Mouse (Mus musculus) hindbrain, embryonic 13.5 days (tissue): ENCODE measurements around the gene Trim45. TPM values are rescaled to one million over a fixed set of nuclear protein-coding genes. Genes with fewer than 3 reads are reported as not detected.

Experiments
- ATAC-seq: fragments of 200-750 bp; cut with Nextera tagmentation; 2 replicates; pipeline ENCODE4 v1.8.0; 2017; ENCODE audit warnings: moderate TSS enrichment; ENCODE audit not compliant: low FRiP score
- H3K27ac ChIP-seq: fragments of 300-500 bp; sonication (generic); 2 replicates; pipeline ENCODE4 v1.5.1; 2015; ENCODE audit warnings: inconsistent platforms, mild to moderate bottlenecking, moderate library complexity
- H3K27me3 ChIP-seq: fragments of 300-500 bp; sonication (generic); 2 replicates; pipeline ENCODE4 v1.6.1; 2015; ENCODE audit warnings: mild to moderate bottlenecking, inconsistent platforms
- H3K36me3 ChIP-seq: fragments of 300-500 bp; sonication (generic); 2 replicates; pipeline ENCODE4 v1.6.1; 2015; ENCODE audit warnings: mild to moderate bottlenecking, inconsistent platforms
- H3K4me1 ChIP-seq: fragments of 300-500 bp; sonication (generic); replicated peaks from 2 replicates; pipeline ENCODE4 v1.6.1; 2015; ENCODE audit warnings: inconsistent platforms
- H3K4me2 ChIP-seq: fragments of 300-500 bp; sonication (generic); 2 replicates; pipeline ENCODE4 v1.6.1; 2015; ENCODE audit warnings: inconsistent platforms, mild to moderate bottlenecking, moderate library complexity
- H3K4me3 ChIP-seq: fragments of 300-500 bp; sonication (generic); 2 replicates; pipeline ENCODE4 v1.5.1; 2015; ENCODE audit warnings: mild to moderate bottlenecking, inconsistent platforms
- H3K9ac ChIP-seq: fragments of 300-500 bp; sonication (generic); 2 replicates; pipeline ENCODE4 v1.6.1; 2015; ENCODE audit warnings: mild to moderate bottlenecking, inconsistent platforms
- H3K9me3 ChIP-seq: fragments of 300-500 bp; sonication (generic); 2 replicates; pipeline ENCODE4 v1.6.1; 2016; ENCODE audit warnings: inconsistent platforms
- WGBS: fragments of 180-500 bp; shearing (Covaris S2); methylation state at CpG from one replicate; pipeline ENCODE4 v1.1.7; 2015; 5-methylcytosine and 5-hydroxymethylcytosine counted together
- polyA plus RNA-seq: library from polyadenylated mRNA; unstranded; fragments of >200 nt; fragmentation: Nextera tagmentation; extraction: Ambion mirVana; gene quantifications from 2 replicates; pipeline ENCODE4 v1.2.1, GENCODE M21; 2015

Trim45 gene
- polyA plus RNA-seq, 1 experiment from 2014 or later, result 7.5 TPM

- ATAC-seq, result no peak
Observed at GRCm38 (mm10) chr3:100911026-100911425, 11.0 kb upstream of the Trim45 start.

GRCm38 (mm10) chr3:100911498-100912213 is 10.3 kb upstream of the Trim45 start:
- no peak overlapping the region for H3K27ac ChIP-seq
- 0 out of 2 replicates have a peak, but pooled peaks cover 3% of the 10 kb centered on the region for H3K4me1 ChIP-seq
- H3K36me3 ChIP-seq, result no peaks in the 10 kb centered on the region
- H3K27me3 ChIP-seq, result no peaks in the 10 kb centered on the region
- no peak overlapping the region for H3K4me3 ChIP-seq
- no peaks in the 10 kb centered on the region for H3K9me3 ChIP-seq
- no peak overlapping the region for H3K4me2 ChIP-seq
- no peak overlapping the region for H3K9ac ChIP-seq
- ATAC-seq, result peak; percentile 60; the same call in 1 of the 2 replicates
- WGBS, result 79% methylated on average over 7 of the region's 7 CpGs

More at GRCm38 (mm10) chr3:100911026-100911425, 11.0 kb upstream of the Trim45 start:
- Histone ChIP-seq H3K4me2 (no peak overlapping the region), H3K27me3 (no peaks in the 10 kb centered on the region), H3K27ac (no peak overlapping the region), H3K4me1 (0 out of 2 replicates have a peak, but pooled peaks cover 3% of the 10 kb centered on the region), H3K9me3 (no peaks in the 10 kb centered on the region), H3K9ac (no peak overlapping the region), H3K36me3 (no peaks in the 10 kb centered on the region), H3K4me3 (no peak overlapping the region)
- WGBS, result 83% methylated on average over 9 of the region's 9 CpGs

DNA sequence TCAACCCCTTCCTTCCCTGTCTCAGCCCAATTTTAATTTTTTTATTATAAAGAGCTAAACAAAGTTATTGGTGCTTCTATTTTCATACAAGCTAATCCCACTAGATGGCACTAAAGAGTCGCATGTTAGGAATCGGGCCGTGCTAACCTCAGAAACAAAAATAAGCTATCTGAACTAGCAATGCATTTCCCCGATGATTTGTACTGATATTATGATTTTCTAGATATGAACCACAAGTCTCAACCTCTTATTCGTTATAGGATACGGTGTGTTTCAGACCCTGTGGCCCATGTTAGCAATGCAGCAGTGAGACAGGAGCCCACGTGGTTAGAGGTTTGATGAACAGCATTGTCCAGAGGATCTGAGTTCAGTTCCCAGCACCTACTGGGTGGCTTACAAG is 5.2 kb upstream of the Trim45 start:
- Histone ChIP-seq H3K4me2 (no peak overlapping the region), H3K9ac (no peak overlapping the region), H3K27me3 (no peaks in the 10 kb centered on the region), H3K4me3 (no peak overlapping the region), H3K9me3 (no peaks in the 10 kb centered on the region), H3K4me1 (peaks cover 6% of the 10 kb centered on the region), H3K27ac (no peak overlapping the region), H3K36me3 (no peaks in the 10 kb centered on the region)
- no peak for ATAC-seq
- WGBS, result 21% methylated on average over 7 of the region's 7 CpGs

DNA sequence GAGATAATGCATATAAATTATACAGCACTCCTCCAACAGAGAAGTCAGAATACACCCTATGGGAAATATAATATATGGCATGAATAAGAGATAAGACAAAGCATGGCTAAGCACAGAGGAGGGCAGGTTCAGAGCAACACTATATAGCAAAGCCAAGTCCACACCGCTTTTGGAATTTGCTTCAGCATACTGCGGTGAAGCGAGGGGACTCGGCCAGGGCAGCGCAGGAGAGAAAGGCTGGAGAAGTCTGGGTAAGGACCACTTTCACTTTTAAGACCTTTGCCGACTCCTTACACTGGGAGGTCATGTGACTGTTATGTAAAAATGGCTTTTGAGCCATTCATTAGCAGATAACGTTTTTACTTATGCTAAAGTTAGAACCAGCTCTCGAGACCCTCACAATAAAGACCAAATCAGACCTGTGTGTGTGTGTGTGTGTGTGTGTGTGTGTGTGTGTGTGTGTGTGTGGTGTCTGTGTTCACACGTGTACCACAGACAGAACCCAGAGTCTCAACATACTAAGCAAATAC is 1.3 kb upstream of the Trim45 start:
- H3K9me3 ChIP-seq, result no peaks in the 10 kb centered on the region
- H3K4me3 ChIP-seq, result no peak overlapping the region
- no peak overlapping the region for H3K27ac ChIP-seq
- no peaks in the 10 kb centered on the region for H3K27me3 ChIP-seq
- peaks cover 8% of the 10 kb centered on the region for H3K36me3 ChIP-seq
- H3K4me1 ChIP-seq, result peaks cover 37% of the 10 kb centered on the region
- 83% methylated on average over 9 of the region's 9 CpGs for WGBS
- no peak overlapping the region for H3K4me2 ChIP-seq
- H3K9ac ChIP-seq, result no peak overlapping the region
- ATAC-seq, result no peak

GRCm38 (mm10) chr3:100922506-100923375 is 739 bp downstream of the Trim45 start:
- Histone ChIP-seq H3K9ac (peak overlapping the region; percentile 81), H3K4me1 (peaks cover 54% of the 10 kb centered on the region), H3K36me3 (peaks cover 10% of the 10 kb centered on the region), H3K27ac (peak overlapping the region; percentile 84), H3K9me3 (no peaks in the 10 kb centered on the region), H3K27me3 (no peaks in the 10 kb centered on the region), H3K4me2 (peak overlapping the region; percentile 71), H3K4me3 (peak overlapping the region; percentile 53)
- 39% methylated on average over 28 of the region's 28 CpGs for WGBS
- ATAC-seq, result peak; percentile 70

GRCm38 (mm10) chr3:100924065-100924732 is 2.2 kb downstream of the Trim45 start:
- peaks cover 24% of the 10 kb centered on the region for H3K36me3 ChIP-seq
- H3K9ac ChIP-seq, result no peak overlapping the region
- H3K4me1 ChIP-seq, result peaks cover 58% of the 10 kb centered on the region
- no peak overlapping the region for H3K27ac ChIP-seq
- H3K4me2 ChIP-seq, result peak overlapping the region; percentile 71
- WGBS, result 81% methylated on average over 6 of the region's 6 CpGs
- H3K4me3 ChIP-seq, result no peak overlapping the region
- no peaks in the 10 kb centered on the region for H3K27me3 ChIP-seq
- no peak for ATAC-seq
- H3K9me3 ChIP-seq, result no peaks in the 10 kb centered on the region

DNA sequence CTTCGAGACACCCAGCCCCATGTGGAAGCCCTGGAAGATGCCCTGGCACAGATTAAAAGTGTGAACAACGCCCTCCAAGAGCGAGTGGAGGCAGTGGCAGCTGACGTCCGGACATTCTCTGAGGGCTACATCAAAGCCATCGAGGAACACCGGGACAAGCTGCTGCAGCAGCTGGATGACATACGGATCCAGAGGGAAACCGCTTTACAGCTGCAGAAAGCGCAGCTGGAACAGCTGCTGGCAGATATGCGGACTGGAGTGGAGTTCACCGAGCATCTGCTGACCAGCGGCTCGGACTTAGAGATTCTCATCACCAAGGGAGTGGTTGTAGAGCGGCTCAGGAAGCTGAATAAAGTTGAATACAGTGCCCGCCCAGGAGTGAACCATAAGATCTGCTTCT is 3.2 kb downstream of the Trim45 start:
- 88% methylated on average over 16 of the region's 16 CpGs for WGBS
- peaks cover 34% of the 10 kb centered on the region for H3K36me3 ChIP-seq

DNA sequence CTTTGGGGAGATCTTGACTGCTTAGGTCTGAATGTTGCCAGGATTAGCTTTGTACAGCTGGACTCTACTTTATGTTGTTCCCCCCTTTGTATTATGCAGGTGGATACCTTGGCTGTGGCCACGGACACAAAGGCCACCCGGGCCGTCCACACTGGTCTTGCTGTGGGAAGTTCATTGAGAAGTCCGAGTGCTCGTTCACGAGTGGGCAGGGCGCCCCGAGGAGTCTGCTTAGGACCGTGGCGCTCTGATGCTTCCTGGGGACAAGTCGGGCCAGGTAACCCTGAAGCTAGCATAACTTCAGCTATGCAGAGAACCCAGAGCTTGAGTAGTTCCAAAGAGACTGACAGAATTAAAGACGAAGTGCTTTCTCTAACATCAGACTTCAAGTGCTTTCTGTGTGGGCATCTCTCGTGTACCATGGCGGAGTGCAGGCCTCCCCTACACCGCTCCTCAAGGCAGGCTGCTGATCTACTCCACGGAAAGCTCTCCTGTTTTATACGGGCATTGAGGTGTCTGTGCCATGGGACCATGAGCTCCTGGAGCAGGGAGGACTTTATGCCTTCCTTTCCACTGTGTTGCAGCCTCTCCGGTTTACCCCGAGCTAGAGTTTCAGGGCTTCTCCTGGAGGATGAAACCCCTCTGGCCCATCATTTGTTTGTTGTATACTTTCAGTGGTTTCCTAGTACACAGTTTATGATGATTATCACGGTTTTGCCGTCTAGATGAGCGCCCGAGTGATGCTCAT is 9.5 kb downstream of the Trim45 start:
- H3K9ac ChIP-seq, result no peak overlapping the region
- no peak overlapping the region for H3K27ac ChIP-seq
- H3K9me3 ChIP-seq, result no peaks in the 10 kb centered on the region
- H3K4me3 ChIP-seq, result no peak overlapping the region
- peaks cover 13% of the 10 kb centered on the region for H3K4me1 ChIP-seq
- no peak overlapping the region for H3K4me2 ChIP-seq
- no peak for ATAC-seq
- H3K36me3 ChIP-seq, result peaks cover 85% of the 10 kb centered on the region
- WGBS, result 94% methylated on average over 23 of the region's 23 CpGs
- no peaks in the 10 kb centered on the region for H3K27me3 ChIP-seq

More for the DNA sequence above, 3.2 kb downstream of the Trim45 start:
- no peak overlapping the region for H3K9ac ChIP-seq
- H3K9me3 ChIP-seq, result no peaks in the 10 kb centered on the region
- no peak overlapping the region for H3K4me3 ChIP-seq
- H3K4me1 ChIP-seq, result peaks cover 58% of the 10 kb centered on the region
- ATAC-seq, result no peak
- no peak overlapping the region for H3K27ac ChIP-seq
- no peaks in the 10 kb centered on the region for H3K27me3 ChIP-seq
- H3K4me2 ChIP-seq, result no peak overlapping the region

DNA sequence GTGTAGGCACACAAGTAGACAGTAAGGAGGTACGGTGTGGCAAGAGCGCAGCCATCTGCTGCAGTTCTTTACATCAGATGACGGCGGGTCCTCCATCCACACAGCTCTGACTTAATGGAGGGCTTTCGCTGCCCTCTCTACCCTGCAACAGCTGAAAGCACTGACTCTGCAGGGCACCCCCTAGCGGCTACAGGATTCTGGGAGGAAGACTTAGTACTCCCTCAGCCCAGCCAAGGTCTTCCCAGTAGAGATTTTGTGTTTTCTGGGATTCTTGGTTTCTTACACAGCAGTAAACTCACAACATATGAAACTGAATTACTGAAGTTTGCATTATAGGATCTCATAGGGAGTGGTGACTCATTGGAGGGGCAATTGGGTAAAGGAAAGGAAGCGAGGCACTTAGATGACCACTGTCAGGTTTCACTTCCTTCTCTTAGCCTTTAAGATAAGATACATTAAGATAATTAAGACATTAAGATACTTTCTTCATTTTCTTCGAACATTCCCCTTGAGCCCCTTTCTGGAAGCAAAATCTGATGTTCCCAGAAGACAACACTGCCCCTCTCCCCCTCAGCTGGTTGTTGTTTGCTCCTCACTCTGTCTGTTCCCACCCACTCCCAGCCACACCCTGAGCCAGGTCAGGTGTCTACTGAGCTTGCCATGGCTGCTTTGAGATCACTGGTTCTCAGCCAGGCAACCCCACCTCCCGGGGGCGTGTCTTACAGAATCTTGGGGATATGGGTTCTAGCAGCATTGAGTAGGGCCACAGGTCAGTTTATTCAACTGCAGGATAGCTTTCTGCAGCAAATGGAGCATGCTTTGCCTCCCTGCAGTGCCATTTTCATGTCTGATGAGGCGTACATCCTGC is 10.3 kb downstream of the Trim45 start:
- Histone ChIP-seq H3K9ac (no peak overlapping the region), H3K4me2 (no peak overlapping the region), H3K27ac (no peak overlapping the region), H3K4me1 (0 out of 2 replicates have a peak, but pooled peaks cover 5% of the 10 kb centered on the region), H3K9me3 (no peaks in the 10 kb centered on the region), H3K4me3 (no peak overlapping the region), H3K36me3 (peaks cover 90% of the 10 kb centered on the region), H3K27me3 (no peaks in the 10 kb centered on the region)
- 75% methylated on average over 11 of the region's 11 CpGs for WGBS
- ATAC-seq, result no peak

DNA sequence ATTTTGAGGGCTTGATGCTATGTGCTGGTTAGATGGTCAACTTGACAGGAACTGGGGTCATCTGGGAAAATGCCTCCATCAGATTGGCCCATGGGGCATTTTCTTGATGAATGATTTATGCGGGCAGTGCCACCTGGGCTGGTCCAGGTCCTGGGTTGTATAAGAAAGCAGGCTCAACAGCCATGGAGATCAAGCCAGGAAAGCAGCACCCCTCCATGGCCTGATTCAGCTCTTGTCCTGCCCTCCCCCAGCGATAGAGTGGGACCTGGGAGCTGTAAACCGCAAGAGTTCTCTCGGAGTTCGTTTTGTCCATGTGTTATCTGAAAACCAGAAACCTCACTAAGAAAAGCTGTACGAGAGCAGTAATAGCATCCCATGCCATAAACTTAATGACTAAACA is 13.5 kb downstream of the Trim45 start:
- no peak for ATAC-seq
- Histone ChIP-seq H3K4me2 (no peak overlapping the region), H3K27ac (no peak overlapping the region), H3K9me3 (no peaks in the 10 kb centered on the region), H3K4me1 (no peaks in the 10 kb centered on the region), H3K27me3 (no peaks in the 10 kb centered on the region), H3K4me3 (no peak overlapping the region), H3K36me3 (peaks cover 82% of the 10 kb centered on the region), H3K9ac (no peak overlapping the region)
- WGBS, result 98% methylated on average over 6 of the region's 6 CpGs

GRCm38 (mm10) chr3:100936201-100936600 is 14.2 kb downstream of the Trim45 start:
- Histone ChIP-seq H3K9ac (no peak overlapping the region), H3K27ac (no peak overlapping the region), H3K27me3 (no peaks in the 10 kb centered on the region), H3K9me3 (no peaks in the 10 kb centered on the region), H3K4me1 (no peaks in the 10 kb centered on the region), H3K4me3 (no peak overlapping the region), H3K36me3 (peaks cover 82% of the 10 kb centered on the region), H3K4me2 (no peak overlapping the region)
- WGBS, result 94% methylated on average over 6 of the region's 6 CpGs
- no peak for ATAC-seq
